Mouse (Mus musculus): ENCODE measurements around the gene Fabp1. TPM values are rescaled to one million over a fixed set of nuclear protein-coding genes. Genes with fewer than 3 reads are reported as not detected.
A peak's percentile ranks its signal among the peaks of the same experiment; 100 is the strongest.

Fabp1 gene
- polyA plus RNA-seq, 1 experiment from 2014 or later = not detected

GRCm38 (mm10) chr6:71211917-71212316, 12.3 kb downstream of the Fabp1 start:
- no peaks in the 10 kb centered on the region for H3K27me3 ChIP-seq
- TF ChIP-seq CTCF (IDR thresholded peaks at IDR 0.05) = no peak
- in situ Hi-C loops (cut with MboI; ENCODE audit: low pct_unique_long_range_greater_than_20kb) = no loop called here
- DNase-seq (ENCODE audit: low read depth, low spot score) = no peak
- POLR2A ChIA-PET = no interaction called here
- CTCF ChIA-PET = no interaction called here
- no peak for ATAC-seq

- in situ Hi-C loops (cut with MboI; ENCODE audit: low pct_unique_long_range_greater_than_20kb) = no loop called here
Observed at GRCm38 (mm10) chr6:71212471-71212870, 12.8 kb downstream of the Fabp1 start.

GRCm38 (mm10) chr6:71221501-71221900, 21.9 kb downstream of the Fabp1 start:
- H3K27me3 ChIP-seq = no peaks in the 10 kb centered on the region
- no peak for TF ChIP-seq CTCF (IDR thresholded peaks at IDR 0.05)
- CTCF ChIA-PET = no interaction called here
- POLR2A ChIA-PET = no interaction called here
- DNase-seq (ENCODE audit: low read depth, low spot score) (no peak), ATAC-seq (no peak)
- in situ Hi-C loops (cut with MboI; ENCODE audit: low pct_unique_long_range_greater_than_20kb) = no loop called here

More at GRCm38 (mm10) chr6:71212471-71212870, 12.8 kb downstream of the Fabp1 start:
- ATAC-seq = no peak
- DNase-seq (ENCODE audit: low read depth, low spot score) = no peak
- TF ChIP-seq CTCF (IDR thresholded peaks at IDR 0.05) = no peak
- H3K27me3 ChIP-seq = no peaks in the 10 kb centered on the region
- ChIA-PET CTCF (no interaction called here), POLR2A (no interaction called here)

- ChIA-PET CTCF (interaction anchor here (0.9 to 1.6 kb wide), 3 partner anchors 12 to 75 kb away, joined by 3 to 5 read pairs (median 3); partner anchors contain the start of gene Krcc1), POLR2A (no interaction called here)
- TF ChIP-seq CTCF (IDR thresholded peaks at IDR 0.05) = no peak
- no peaks in the 10 kb centered on the region for H3K27me3 ChIP-seq
- in situ Hi-C loops (cut with MboI; ENCODE audit: low pct_unique_long_range_greater_than_20kb) = no loop called here
- DNase-seq (ENCODE audit: low read depth, low spot score) (peak; percentile 80), ATAC-seq (peak; percentile 79)
Observed at GRCm38 (mm10) chr6:71224184-71224943, 24.7 kb downstream of the Fabp1 start.

GRCm38 (mm10) chr6:71226544-71226943, 26.9 kb downstream of the Fabp1 start:
- no peaks in the 10 kb centered on the region for H3K27me3 ChIP-seq
- in situ Hi-C loops (cut with MboI; ENCODE audit: low pct_unique_long_range_greater_than_20kb) = no loop called here
- DNase-seq (ENCODE audit: low read depth, low spot score) (no peak), ATAC-seq (no peak)
- ChIA-PET POLR2A (no interaction called here), CTCF (no interaction called here)
- no peak for TF ChIP-seq CTCF (IDR thresholded peaks at IDR 0.05)

GRCm38 (mm10) chr6:71227157-71227770, 27.6 kb downstream of the Fabp1 start:
- CTCF ChIA-PET = interaction anchor here (0.9 kb wide), 1 partner anchor 24 kb away, joined by 3 read pairs; no protein-coding TSS in a partner anchor
- H3K27me3 ChIP-seq = no peaks in the 10 kb centered on the region
- in situ Hi-C loops (cut with MboI; ENCODE audit: low pct_unique_long_range_greater_than_20kb) = no loop called here
- DNase-seq (ENCODE audit: low read depth, low spot score) (no peak), ATAC-seq (peak; percentile 45)
- TF ChIP-seq CTCF (IDR thresholded peaks at IDR 0.05) = no peak
- POLR2A ChIA-PET = no interaction called here

- TF ChIP-seq CTCF (IDR thresholded peaks at IDR 0.05) = no peak
- no peaks in the 10 kb centered on the region for H3K27me3 ChIP-seq
Observed at GRCm38 (mm10) chr6:71235121-71235520, 35.5 kb downstream of the Fabp1 start.

GRCm38 (mm10) chr6:71235944-71236343, 36.3 kb downstream of the Fabp1 start:
- CTCF ChIA-PET = interaction anchor here (1.0 kb wide), 1 partner anchor 11 kb away, joined by 3 read pairs; no protein-coding TSS in a partner anchor
- in situ Hi-C loops (cut with MboI; ENCODE audit: low pct_unique_long_range_greater_than_20kb) = no loop called here
- DNase-seq (ENCODE audit: low read depth, low spot score) (no peak), ATAC-seq (no peak)
- POLR2A ChIA-PET = interaction anchor here (1.3 kb wide), 1 partner anchor 37 kb away, joined by 3 read pairs; no protein-coding TSS in a partner anchor
- no peaks in the 10 kb centered on the region for H3K27me3 ChIP-seq
- no peak for TF ChIP-seq CTCF (IDR thresholded peaks at IDR 0.05)

More at GRCm38 (mm10) chr6:71235121-71235520, 35.5 kb downstream of the Fabp1 start:
- DNase-seq (ENCODE audit: low read depth, low spot score) = no peak
- no peak for ATAC-seq
- ChIA-PET POLR2A (no interaction called here), CTCF (no interaction called here)
- in situ Hi-C loops (cut with MboI; ENCODE audit: low pct_unique_long_range_greater_than_20kb) = no loop called here

GRCm38 (mm10) chr6:71236506-71236905, 36.9 kb downstream of the Fabp1 start:
- ChIA-PET CTCF (interaction anchor here (1.0 to 1.7 kb wide), 3 partner anchors 11 to 375 kb away, joined by 3 read pairs; no protein-coding TSS in a partner anchor), POLR2A (interaction anchor here (1.3 kb wide), 1 partner anchor 36 kb away, joined by 3 read pairs; no protein-coding TSS in a partner anchor)
- no peaks in the 10 kb centered on the region for H3K27me3 ChIP-seq
- ATAC-seq (no peak), DNase-seq (ENCODE audit: low read depth, low spot score) (no peak)
- TF ChIP-seq CTCF (IDR thresholded peaks at IDR 0.05) = no peak
- in situ Hi-C loops (cut with MboI; ENCODE audit: low pct_unique_long_range_greater_than_20kb) = no loop called here

GRCm38 (mm10) chr6:71237031-71237431, 37.4 kb downstream of the Fabp1 start:
- TF ChIP-seq CTCF (IDR thresholded peaks at IDR 0.05) = no peak
- CTCF ChIA-PET = interaction anchor here (1.0 to 1.7 kb wide), 2 partner anchors 60 to 375 kb away, joined by 3 read pairs; no protein-coding TSS in a partner anchor
- H3K27me3 ChIP-seq = no peaks in the 10 kb centered on the region
- ATAC-seq (no peak), DNase-seq (ENCODE audit: low read depth, low spot score) (no peak)
- in situ Hi-C loops (cut with MboI; ENCODE audit: low pct_unique_long_range_greater_than_20kb) = no loop called here
- POLR2A ChIA-PET = interaction anchor here (0.7 kb wide), 1 partner anchor 13 kb away, joined by 5 read pairs; no protein-coding TSS in a partner anchor

All from Patski (cell line).